Mouse (Mus musculus): ENCODE measurements around the gene Elavl3.

GRCm38 (mm10) chr9:22037826-22038225 lies 14.0 kb downstream of the Elavl3 start:
- TF ChIP-seq TCF12 (IDR thresholded peaks at IDR 0.05; ENCODE audit: insufficient read depth, poor library complexity, severe bottlenecking) = no peak
- no peak for TF ChIP-seq E2F4 (IDR thresholded peaks at IDR 0.05; ENCODE audit: insufficient read depth)
- TF ChIP-seq POLR2A (IDR thresholded peaks at IDR 0.05; ENCODE audit: insufficient read length, low read depth) = no peak
- TF ChIP-seq POLR2AphosphoS2 (IDR thresholded peaks at IDR 0.05; ENCODE audit: insufficient read length, low read depth) = no peak
- TF ChIP-seq USF1 (IDR thresholded peaks at IDR 0.05; ENCODE audit: low read depth) = no peak
- TF ChIP-seq TCF3 (IDR thresholded peaks at IDR 0.05; ENCODE audit: insufficient read length, low read depth) = no peak
- TF ChIP-seq MYOG (IDR thresholded peaks at IDR 0.05; ENCODE audit: control insufficient read depth in 1 of 3, insufficient read depth in 1 of 3, insufficient read length in 2 of 3, low read depth in 2 of 3) = no peak
- no peak for TF ChIP-seq MYOD1 (IDR thresholded peaks at IDR 0.05; ENCODE audit: control insufficient read depth in 1 of 3, insufficient read length in 2 of 3, low read depth in 2 of 3)
- TF ChIP-seq MAX (IDR thresholded peaks at IDR 0.05; ENCODE audit: low read depth) = no peak
- TF ChIP-seq SRF (IDR thresholded peaks at IDR 0.05; ENCODE audit: control insufficient read depth, insufficient read length, low read depth) = no peak
- no peak for TF ChIP-seq CEBPB (IDR thresholded peaks at IDR 0.05; ENCODE audit: insufficient read depth, poor library complexity, severe bottlenecking)
- no peak for TF ChIP-seq REST (IDR thresholded peaks at IDR 0.05; ENCODE audit: insufficient read depth, insufficient read length)

Data from myocyte (in vitro differentiated cells).